Mouse (Mus musculus) ES-Bruce4 (cell line): Measurements from ENCODE around the gene H2al1g.

Experiments
- CTCF ChIP-seq: IDR thresholded peaks from one replicate; pipeline ENCODE4 v1.8.1; 2011; ENCODE audit warnings: low read depth, low read length
- EP300 ChIP-seq: IDR thresholded peaks from 2 replicates; pipeline ENCODE4 v1.6.1; 2011; ENCODE audit warnings: low read depth, low read length; ENCODE audit not compliant: insufficient read depth
- POLR2A ChIP-seq: IDR thresholded peaks from one replicate; pipeline ENCODE4 v1.8.1; 2011; ENCODE audit warnings: low read length; ENCODE audit not compliant: insufficient read depth

GRCm38 (mm10) chrX:11346756-11347155 lies 28.7 kb downstream of the H2al1g start:
- TF ChIP-seq EP300 (no peak), POLR2A (no peak), CTCF (no peak)
